Mouse (Mus musculus): ENCODE measurements around the gene Jund. TPM values are rescaled to one million over a fixed set of nuclear protein-coding genes. Genes with fewer than 3 reads are reported as not detected.
A peak's percentile ranks its signal among the peaks of the same experiment; 100 is the strongest.

Jund gene
- total and polyA plus RNA-seq, 3 experiments = 109 to 127 (median 123) TPM

DNA sequence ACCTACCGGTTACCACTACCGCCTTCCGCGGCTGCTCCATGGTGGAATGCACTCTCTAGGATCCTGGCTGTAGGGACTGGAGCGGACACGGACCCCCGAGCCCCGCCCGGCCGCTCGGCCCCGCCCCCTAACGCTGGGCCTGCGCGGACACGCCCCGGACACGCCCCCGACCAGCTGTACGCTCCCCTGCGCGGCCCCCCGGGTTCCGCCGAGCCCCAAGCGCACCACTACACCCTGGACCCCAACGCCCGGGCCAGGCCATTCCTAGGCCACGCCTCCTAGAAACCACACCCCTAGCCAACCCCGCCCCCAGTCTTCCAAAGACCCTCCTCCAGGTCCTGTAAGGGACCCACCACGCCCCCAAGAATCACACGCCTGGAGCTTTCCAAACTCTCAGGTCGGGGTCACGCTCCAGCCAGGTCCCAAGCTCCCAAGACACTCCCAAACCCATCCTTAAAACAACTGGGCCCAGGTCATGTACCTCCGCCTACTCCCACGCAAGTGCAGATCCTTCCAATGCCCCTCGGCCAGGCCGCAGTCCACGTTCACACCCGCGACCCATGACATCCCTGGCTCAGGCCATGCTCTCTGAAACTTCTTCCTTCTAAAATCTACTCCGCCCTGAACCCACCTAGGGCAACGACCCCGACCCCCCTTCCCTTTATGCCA is 39.0 kb upstream of the Jund start:
- H3K9ac ChIP-seq (ENCODE audit: low read depth, low read length) = peak overlapping the region; percentile 88
- no peaks in the 10 kb centered on the region for H3K36me3 ChIP-seq (ENCODE audit: control insufficient read depth, insufficient read depth, low read length)
- H3K79me2 ChIP-seq (replicated peaks; ENCODE audit: control insufficient read depth, insufficient read depth, low read length) = no peaks in the 10 kb centered on the region
- 2% methylated on average over 44 of the region's 44 CpGs for WGBS
- H3K27ac ChIP-seq = peak overlapping the region; percentile 81
- intact Hi-C loops (cut with DNase I) = no loop called here
- H3K4me3 ChIP-seq = peak overlapping the region; percentile 81
- H3K27me3 ChIP-seq (ENCODE audit: control insufficient read depth, insufficient read depth, low read length) = no peaks in the 10 kb centered on the region
- peak; percentile 91 to 92 for DNase-seq
- TF ChIP-seq EP300 (IDR thresholded peaks at IDR 0.05; ENCODE audit: insufficient read depth, low read depth, low read length) (peak; percentile 37; the same call in 1 of the 2 replicates), CTCF (IDR thresholded peaks at IDR 0.05) (no peak), POLR2A (IDR thresholded peaks at IDR 0.05; ENCODE audit: insufficient read depth, low read depth, low read length) (peak; percentile 83; the same call in 1 of the 2 replicates)
- H3K4me1 ChIP-seq (ENCODE audit: control insufficient read depth, insufficient read depth, low read length) = peaks cover 6% of the 10 kb centered on the region

DNA sequence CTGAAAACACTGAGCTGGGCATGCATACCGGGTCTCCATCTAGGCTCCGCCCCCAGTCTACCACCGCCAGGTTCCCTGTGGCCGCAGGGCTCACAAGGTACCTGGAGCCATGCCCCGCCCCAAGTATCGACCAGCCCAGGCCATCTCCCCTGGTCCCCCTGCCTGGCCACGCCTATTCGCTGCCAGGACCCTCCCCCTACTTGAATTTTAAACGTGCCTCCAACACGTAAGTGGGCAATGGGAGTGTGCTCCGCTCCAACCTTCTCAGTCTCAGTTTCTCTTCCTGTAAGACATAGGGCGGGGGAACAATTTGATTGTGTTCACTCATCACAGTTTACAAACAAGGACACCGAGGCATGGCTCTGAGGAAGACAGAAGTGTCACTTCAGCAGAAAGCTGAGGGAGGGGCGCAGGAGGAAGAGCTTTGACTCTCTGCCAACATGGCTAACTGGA is 38.5 kb upstream of the Jund start, which contains the start of gene Pgpep1:
Pgpep1 (minus strand) TSS at position 116 of the 453 bp plus-strand sequence.
- Histone ChIP-seq H3K36me3 (ENCODE audit: control insufficient read depth, insufficient read depth, low read length) (no peaks in the 10 kb centered on the region), H3K27ac (peak within 1 kb of the TSS; percentile 81), H3K4me3 (peak within 1 kb of the TSS; percentile 81), H3K27me3 (ENCODE audit: control insufficient read depth, insufficient read depth, low read length) (no peaks in the 10 kb centered on the region), H3K9ac (ENCODE audit: low read depth, low read length) (peak within 1 kb of the TSS; percentile 88), H3K79me2 (replicated peaks; ENCODE audit: control insufficient read depth, insufficient read depth, low read length) (no peaks in the 10 kb centered on the region), H3K4me1 (ENCODE audit: control insufficient read depth, insufficient read depth, low read length) (peaks cover 6% of the 10 kb centered on the region)
- no peak for TF ChIP-seq POLR2A (IDR thresholded peaks at IDR 0.05; ENCODE audit: insufficient read depth, low read depth, low read length)
- no peak for TF ChIP-seq CTCF (IDR thresholded peaks at IDR 0.05)
- TF ChIP-seq EP300 (IDR thresholded peaks at IDR 0.05; ENCODE audit: insufficient read depth, low read depth, low read length) = no peak
- no peak for DNase-seq
- 11% methylated on average over 14 of the region's 14 CpGs for WGBS
- intact Hi-C loops (cut with DNase I) = no loop called here

DNA sequence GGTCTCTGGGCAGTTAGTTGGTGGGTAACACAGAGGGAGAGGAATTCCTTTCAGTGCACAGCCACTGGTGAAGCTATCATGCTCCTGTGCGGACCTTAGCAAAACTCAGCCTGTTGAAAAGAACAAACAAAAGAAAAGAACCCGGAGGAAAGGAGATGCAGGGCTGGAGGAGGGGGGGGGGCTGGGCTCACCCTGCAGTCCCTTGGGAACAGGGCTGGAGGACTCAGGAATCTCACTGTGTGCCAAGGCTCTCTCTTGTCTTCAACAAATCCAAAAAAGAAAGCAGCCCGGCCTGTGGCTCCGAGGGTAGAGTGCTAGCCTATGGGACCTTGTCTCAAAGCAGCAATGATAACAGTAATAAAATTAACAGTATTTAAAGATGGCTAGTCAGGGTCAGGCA is 35.1 kb upstream of the Jund start:
- no peak overlapping the region for H3K9ac ChIP-seq (ENCODE audit: low read depth, low read length)
- H3K79me2 ChIP-seq (replicated peaks; ENCODE audit: control insufficient read depth, insufficient read depth, low read length) = no peaks in the 10 kb centered on the region
- H3K36me3 ChIP-seq (ENCODE audit: control insufficient read depth, insufficient read depth, low read length) = no peaks in the 10 kb centered on the region
- no peak overlapping the region for H3K27ac ChIP-seq
- intact Hi-C loops (cut with DNase I) = no loop called here
- TF ChIP-seq EP300 (IDR thresholded peaks at IDR 0.05; ENCODE audit: insufficient read depth, low read depth, low read length) = no peak
- no peak for TF ChIP-seq CTCF (IDR thresholded peaks at IDR 0.05)
- no peak for TF ChIP-seq POLR2A (IDR thresholded peaks at IDR 0.05; ENCODE audit: insufficient read depth, low read depth, low read length)
- DNase-seq = no peak
- peaks cover 2% of the 10 kb centered on the region for H3K4me1 ChIP-seq (ENCODE audit: control insufficient read depth, insufficient read depth, low read length)
- H3K4me3 ChIP-seq = no peak overlapping the region
- WGBS = 31% methylated on average over 4 of the region's 4 CpGs
- H3K27me3 ChIP-seq (ENCODE audit: control insufficient read depth, insufficient read depth, low read length) = no peaks in the 10 kb centered on the region

DNA sequence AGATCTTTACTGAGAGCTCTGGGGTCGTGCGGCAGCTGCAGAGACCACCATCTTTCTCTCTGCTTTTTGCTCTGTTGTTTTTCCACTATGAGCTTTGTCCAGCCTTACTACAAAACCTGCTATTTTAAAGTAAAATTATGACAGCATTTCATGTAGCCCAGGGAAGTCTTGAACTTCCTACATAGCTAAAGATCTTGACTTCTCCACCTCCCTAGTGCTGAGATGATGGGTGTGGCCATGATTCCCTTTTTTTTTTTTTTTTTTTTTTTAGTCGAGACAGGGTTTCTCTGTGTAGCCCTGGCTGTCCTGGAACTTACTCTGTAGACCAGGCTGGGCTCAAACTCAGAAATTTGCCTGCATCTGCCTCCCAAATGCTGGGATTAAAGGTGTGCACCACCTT is 34.1 kb upstream of the Jund start:
- no peak overlapping the region for H3K27ac ChIP-seq
- no peak overlapping the region for H3K4me3 ChIP-seq
- intact Hi-C loops (cut with DNase I) = no loop called here
- H3K79me2 ChIP-seq (replicated peaks; ENCODE audit: control insufficient read depth, insufficient read depth, low read length) = no peaks in the 10 kb centered on the region
- 75% methylated on average over 3 of the region's 3 CpGs for WGBS
- no peak for DNase-seq
- no peaks in the 10 kb centered on the region; the same call in 1 of the 2 replicates for H3K4me1 ChIP-seq (ENCODE audit: control insufficient read depth, insufficient read depth, low read length)
- no peak overlapping the region for H3K9ac ChIP-seq (ENCODE audit: low read depth, low read length)
- no peak for TF ChIP-seq CTCF (IDR thresholded peaks at IDR 0.05)
- no peak for TF ChIP-seq POLR2A (IDR thresholded peaks at IDR 0.05; ENCODE audit: insufficient read depth, low read depth, low read length)
- no peak for TF ChIP-seq EP300 (IDR thresholded peaks at IDR 0.05; ENCODE audit: insufficient read depth, low read depth, low read length)
- no peaks in the 10 kb centered on the region for H3K27me3 ChIP-seq (ENCODE audit: control insufficient read depth, insufficient read depth, low read length)
- H3K36me3 ChIP-seq (ENCODE audit: control insufficient read depth, insufficient read depth, low read length) = no peaks in the 10 kb centered on the region

DNA sequence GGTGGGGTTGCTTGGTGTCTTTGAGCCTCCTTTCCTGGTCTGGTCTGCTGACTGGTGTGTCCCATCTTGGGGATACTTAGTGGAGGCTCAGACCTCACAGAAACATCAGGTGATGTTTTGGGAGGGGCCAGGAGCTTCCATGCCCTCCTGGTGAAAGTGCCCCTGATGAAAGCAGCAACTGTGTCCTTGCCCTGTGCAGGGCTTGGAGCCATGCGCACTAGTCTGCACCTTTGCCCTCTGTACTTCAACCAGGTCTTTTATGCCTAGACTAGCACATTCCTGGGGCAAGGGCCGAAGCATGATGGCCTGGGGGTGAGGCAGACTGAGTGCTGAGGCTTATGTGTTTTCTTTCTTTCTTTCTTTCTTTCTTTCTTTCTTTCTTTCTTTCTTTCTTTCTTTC is 33.1 kb upstream of the Jund start:
- intact Hi-C loops (cut with DNase I) = no loop called here
- no peak for DNase-seq
- Histone ChIP-seq H3K79me2 (replicated peaks; ENCODE audit: control insufficient read depth, insufficient read depth, low read length) (no peaks in the 10 kb centered on the region), H3K4me1 (ENCODE audit: control insufficient read depth, insufficient read depth, low read length) (no peaks in the 10 kb centered on the region; the same call in 1 of the 2 replicates), H3K4me3 (no peak overlapping the region), H3K27me3 (ENCODE audit: control insufficient read depth, insufficient read depth, low read length) (no peaks in the 10 kb centered on the region), H3K36me3 (ENCODE audit: control insufficient read depth, insufficient read depth, low read length) (no peaks in the 10 kb centered on the region), H3K27ac (no peak overlapping the region), H3K9ac (ENCODE audit: low read depth, low read length) (no peak overlapping the region)
- TF ChIP-seq CTCF (IDR thresholded peaks at IDR 0.05) = no peak
- no peak for TF ChIP-seq EP300 (IDR thresholded peaks at IDR 0.05; ENCODE audit: insufficient read depth, low read depth, low read length)
- no peak for TF ChIP-seq POLR2A (IDR thresholded peaks at IDR 0.05; ENCODE audit: insufficient read depth, low read depth, low read length)
- 98% methylated on average over 2 of the region's 2 CpGs for WGBS

DNA sequence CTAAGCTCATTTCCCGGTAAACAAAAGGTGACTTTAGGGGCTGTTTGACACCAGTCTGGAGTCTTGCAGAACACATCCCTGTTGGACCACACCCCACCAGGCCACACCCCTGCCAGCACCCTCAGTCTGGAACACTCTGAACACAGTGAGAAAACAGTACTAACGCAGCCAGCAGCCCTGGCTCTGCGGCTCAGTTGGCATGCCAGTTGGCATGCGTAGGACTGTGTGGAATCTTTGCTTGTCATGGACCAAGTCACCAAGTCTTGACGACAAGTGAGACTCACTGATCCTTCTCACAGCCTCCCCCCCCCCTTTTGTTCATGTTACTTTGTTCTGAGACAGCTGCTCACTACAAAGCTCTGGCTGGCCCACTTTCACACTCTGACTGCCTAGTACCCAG is 31.7 kb upstream of the Jund start:
- Histone ChIP-seq H3K4me1 (ENCODE audit: control insufficient read depth, insufficient read depth, low read length) (no peaks in the 10 kb centered on the region; the same call in 1 of the 2 replicates), H3K27ac (peak overlapping the region; percentile 48), H3K9ac (ENCODE audit: low read depth, low read length) (no peak overlapping the region), H3K4me3 (no peak overlapping the region), H3K27me3 (ENCODE audit: control insufficient read depth, insufficient read depth, low read length) (no peaks in the 10 kb centered on the region), H3K79me2 (replicated peaks; ENCODE audit: control insufficient read depth, insufficient read depth, low read length) (no peaks in the 10 kb centered on the region), H3K36me3 (ENCODE audit: control insufficient read depth, insufficient read depth, low read length) (no peaks in the 10 kb centered on the region)
- WGBS = 36% methylated on average over 5 of the region's 5 CpGs
- peak; percentile 61; the same call in 1 of the 2 replicates for TF ChIP-seq EP300 (IDR thresholded peaks at IDR 0.05; ENCODE audit: insufficient read depth, low read depth, low read length)
- TF ChIP-seq CTCF (IDR thresholded peaks at IDR 0.05) = no peak
- peak; percentile 63 to 82 for DNase-seq
- intact Hi-C loops (cut with DNase I) = no loop called here

All from heart, adult 2 months (tissue).